Mouse (Mus musculus) layer of hippocampus, adult 8-10 months (tissue): ENCODE measurements at regions not wholly inside any gene's neighbourhood (a gene's known extent, or its start where the extent isn't known, plus 50 kb on each side); places are given as distances from the start of the nearest gene placed in this dataset.

Experiments used
- DNase-seq, 2 experiments: peaks; one replicate each; pipeline ENCODE4 v3.0.0; 2022; ENCODE audit warnings: low spot score in 2 of 2

GRCm38 (mm10) chr2:98901591-98902323, 234.7 kb upstream of the Gm10800 start:
- DNase-seq = peak in 1 of 2 experiments; percentile 2
